Mouse (Mus musculus): ENCODE results near the gene Limk1.

DNA sequence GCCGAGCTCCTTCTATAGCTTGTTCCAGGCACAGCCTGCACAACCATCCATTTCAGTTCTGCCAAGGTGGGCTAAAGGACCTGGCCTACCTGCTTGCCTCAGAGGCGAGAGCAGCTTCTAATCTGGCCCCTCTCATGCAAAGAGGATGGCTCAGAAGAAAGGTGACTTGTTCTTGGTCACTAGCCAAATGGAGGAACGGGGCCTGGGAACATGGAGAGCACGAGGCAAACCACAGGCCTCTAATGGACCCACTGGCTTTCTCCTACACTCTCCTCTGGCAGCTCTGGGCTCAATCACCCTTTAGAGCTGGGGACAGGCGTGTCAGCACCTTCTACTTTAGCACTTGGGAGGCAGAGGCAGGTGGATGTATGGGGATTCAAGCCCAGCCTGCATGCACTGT is 13.4 kb downstream of the Limk1 start:
- no peak for TF ChIP-seq CTCF (conservative IDR thresholded peaks at IDR 0.05; ENCODE audit: low read length)
- no peak for TF ChIP-seq NANOG (IDR thresholded peaks at IDR 0.05; ENCODE audit: borderline replicate concordance, low read length)
- no peak for TF ChIP-seq POU5F1 (IDR thresholded peaks at IDR 0.05; ENCODE audit: borderline replicate concordance, low read length)

Measured in E14TG2a.4 (cell line).